Mouse (Mus musculus): ENCODE data around the gene Sf3b6.

- no peak for TF ChIP-seq POLR2A (IDR thresholded peaks at IDR 0.05; ENCODE audit: control insufficient read depth, extremely low read depth, insufficient read depth, low read length, poor library complexity)
- TF ChIP-seq CTCF (IDR thresholded peaks at IDR 0.05; ENCODE audit: borderline replicate concordance, control insufficient read depth, extremely low read depth, insufficient read depth, low read length, poor library complexity), result no peak
These were observed 57.0 kb downstream of the Sf3b6 start, which contains the start of gene Mfsd2b for GRCm38 (mm10) chr12:4874161-4874927.
